Mouse (Mus musculus): Measurements from ENCODE around the gene Sirt4. TPM values are rescaled to one million over a fixed set of nuclear protein-coding genes. Genes with fewer than 3 reads are reported as not detected.

Sirt4 gene
- total and polyA plus RNA-seq, 2 experiments from 2014 or later = 25.6 to 27.0 TPM

GRCm38 (mm10) chr5:115437945-115438315 lies 46.6 kb downstream of the Sirt4 start:
- DNase-seq (ENCODE audit: low spot score) (no peak), ATAC-seq (ENCODE audit: low FRiP score) (no peak)
- H3K9ac ChIP-seq (replicated peaks; ENCODE audit: low read length, poor library complexity, severe bottlenecking) = 0 out of 2 replicates have a peak overlapping the region, but pooled peaks have one; percentile 9
- H3K27me3 ChIP-seq (ENCODE audit: insufficient read depth, low read length) = no peaks in the 10 kb centered on the region
- peaks cover 32% of the 10 kb centered on the region for H3K4me1 ChIP-seq (ENCODE audit: insufficient read depth, low read length)
- no peak overlapping the region for H3K4me3 ChIP-seq (ENCODE audit: low read depth, low read length)
- H3K36me3 ChIP-seq (ENCODE audit: insufficient read depth, low read length) = peaks cover 9% of the 10 kb centered on the region; the same call in 1 of the 2 replicates
- H3K27ac ChIP-seq (ENCODE audit: low read depth, low read length) = peak overlapping the region; percentile 98
- H3K4me2 ChIP-seq (ENCODE audit: low read depth, low read length, poor library complexity, severe bottlenecking) = no peak overlapping the region
- WGBS = 7% methylated on average over 2 of the region's 2 CpGs
- no peak for TF ChIP-seq CTCF (IDR thresholded peaks at IDR 0.05)
- no peaks in the 10 kb centered on the region for H3K9me3 ChIP-seq (ENCODE audit: low read length)

GRCm38 (mm10) chr5:115437242-115437944 lies 47.1 kb downstream of the Sirt4 start:
- Histone ChIP-seq H3K9ac (replicated peaks; ENCODE audit: low read length, poor library complexity, severe bottlenecking) (peak overlapping the region; percentile 70; the same call in 1 of the 2 replicates), H3K4me3 (ENCODE audit: low read depth, low read length) (no peak overlapping the region; the same call in 1 of the 2 replicates)

GRCm38 (mm10) chr5:115436421-115437124 lies 48.0 kb downstream of the Sirt4 start:
- H3K9ac ChIP-seq (replicated peaks; ENCODE audit: low read length, poor library complexity, severe bottlenecking) = peak overlapping the region; percentile 70
- 0 out of 2 replicates have a peak, but pooled peaks cover 3% of the 10 kb centered on the region for H3K36me3 ChIP-seq (ENCODE audit: insufficient read depth, low read length)
- H3K4me3 ChIP-seq (ENCODE audit: low read depth, low read length) = peak overlapping the region; percentile 27
- H3K27ac ChIP-seq (ENCODE audit: low read depth, low read length) = peak overlapping the region; percentile 98
- ATAC-seq (ENCODE audit: low FRiP score) (peak; percentile 87), DNase-seq (ENCODE audit: low spot score) (peak; percentile 97)
- no peaks in the 10 kb centered on the region for H3K9me3 ChIP-seq (ENCODE audit: low read length)
- no peaks in the 10 kb centered on the region for H3K27me3 ChIP-seq (ENCODE audit: insufficient read depth, low read length)
- peak overlapping the region; percentile 54 for H3K4me2 ChIP-seq (ENCODE audit: low read depth, low read length, poor library complexity, severe bottlenecking)
- WGBS = under 1% methylated on average over 35 of the region's 43 CpGs
- H3K4me1 ChIP-seq (ENCODE audit: insufficient read depth, low read length) = peaks cover 41% of the 10 kb centered on the region
- peak; percentile 40 for TF ChIP-seq CTCF (IDR thresholded peaks at IDR 0.05)

More at GRCm38 (mm10) chr5:115437242-115437944, 47.1 kb downstream of the Sirt4 start:
- no peaks in the 10 kb centered on the region for H3K9me3 ChIP-seq (ENCODE audit: low read length)
- H3K4me2 ChIP-seq (ENCODE audit: low read depth, low read length, poor library complexity, severe bottlenecking) = peak overlapping the region; percentile 54; the same call in 1 of the 2 replicates
- ATAC-seq (ENCODE audit: low FRiP score) (no peak), DNase-seq (ENCODE audit: low spot score) (no peak)
- WGBS = 15% methylated on average over 7 of the region's 7 CpGs
- H3K4me1 ChIP-seq (ENCODE audit: insufficient read depth, low read length) = peaks cover 33% of the 10 kb centered on the region
- H3K27ac ChIP-seq (ENCODE audit: low read depth, low read length) = peak overlapping the region; percentile 98
- H3K27me3 ChIP-seq (ENCODE audit: insufficient read depth, low read length) = no peaks in the 10 kb centered on the region
- peaks cover 9% of the 10 kb centered on the region; the same call in 1 of the 2 replicates for H3K36me3 ChIP-seq (ENCODE audit: insufficient read depth, low read length)
- no peak for TF ChIP-seq CTCF (IDR thresholded peaks at IDR 0.05)

- Histone ChIP-seq H3K4me2 (ENCODE audit: low read depth, low read length, poor library complexity, severe bottlenecking) (peak overlapping the region; percentile 54), H3K4me3 (ENCODE audit: low read depth, low read length) (peak overlapping the region; percentile 27), H3K36me3 (ENCODE audit: insufficient read depth, low read length) (0 out of 2 replicates have a peak, but pooled peaks cover 2% of the 10 kb centered on the region), H3K4me1 (ENCODE audit: insufficient read depth, low read length) (peaks cover 44% of the 10 kb centered on the region), H3K9me3 (ENCODE audit: low read length) (no peaks in the 10 kb centered on the region), H3K27me3 (ENCODE audit: insufficient read depth, low read length) (no peaks in the 10 kb centered on the region), H3K27ac (ENCODE audit: low read depth, low read length) (peak overlapping the region; percentile 98), H3K9ac (replicated peaks; ENCODE audit: low read length, poor library complexity, severe bottlenecking) (peak overlapping the region; percentile 70)
- no peak for ATAC-seq (ENCODE audit: low FRiP score)
- no peak for DNase-seq (ENCODE audit: low spot score)
- WGBS = 5% methylated on average over 8 of the region's 8 CpGs
- no peak for TF ChIP-seq CTCF (IDR thresholded peaks at IDR 0.05)
Observed at GRCm38 (mm10) chr5:115435755-115436379, 48.7 kb downstream of the Sirt4 start.

- peak overlapping the region; percentile 70 for H3K9ac ChIP-seq (replicated peaks; ENCODE audit: low read length, poor library complexity, severe bottlenecking)
- no peak for TF ChIP-seq CTCF (IDR thresholded peaks at IDR 0.05)
- H3K36me3 ChIP-seq (ENCODE audit: insufficient read depth, low read length) = 0 out of 2 replicates have a peak, but pooled peaks cover 2% of the 10 kb centered on the region
- H3K27me3 ChIP-seq (ENCODE audit: insufficient read depth, low read length) = no peaks in the 10 kb centered on the region
- peaks cover 44% of the 10 kb centered on the region for H3K4me1 ChIP-seq (ENCODE audit: insufficient read depth, low read length)
- WGBS = 11% methylated on average over 15 of the region's 15 CpGs
- ATAC-seq (ENCODE audit: low FRiP score) (no peak), DNase-seq (ENCODE audit: low spot score) (no peak)
- H3K9me3 ChIP-seq (ENCODE audit: low read length) = no peaks in the 10 kb centered on the region
- peak overlapping the region; percentile 54 for H3K4me2 ChIP-seq (ENCODE audit: low read depth, low read length, poor library complexity, severe bottlenecking)
- peak overlapping the region; percentile 98 for H3K27ac ChIP-seq (ENCODE audit: low read depth, low read length)
- H3K4me3 ChIP-seq (ENCODE audit: low read depth, low read length) = no peak overlapping the region
Observed at GRCm38 (mm10) chr5:115434853-115435754, 49.4 kb downstream of the Sirt4 start.

Measured in midbrain, postnatal 0 days (tissue).